Mouse (Mus musculus) E14TG2a.4 (cell line): Measurements from ENCODE around the gene Cryab.

Experiments
- H3K27me3 ChIP-seq: 2 replicates; pipeline ENCODE4 v1.6.1; 2014; ENCODE audit warnings: low read length, control low read depth; ENCODE audit not compliant: insufficient read depth
- H3K36me3 ChIP-seq: 2 replicates; pipeline ENCODE4 v1.6.1; 2014; ENCODE audit warnings: low read length, control low read depth; ENCODE audit not compliant: insufficient read depth
- H3K4me1 ChIP-seq: replicated peaks from 2 replicates; pipeline ENCODE4 v1.6.1; 2014; ENCODE audit warnings: low read depth, low read length, control low read depth
- H3K4me3 ChIP-seq: replicated peaks from 2 replicates; pipeline ENCODE4 v1.5.1; 2014; ENCODE audit warnings: mild to moderate bottlenecking, low read length
- H3K9me3 ChIP-seq: 2 replicates; pipeline ENCODE4 v1.6.1; 2014; ENCODE audit warnings: low read length, control low read depth
- CTCF ChIP-seq: conservative IDR thresholded peaks from 2 replicates; pipeline ENCODE4 v1.5.1; 2014; ENCODE audit warnings: low read length
- NANOG ChIP-seq: IDR thresholded peaks from 2 replicates; pipeline ENCODE4 v1.6.1; 2014; ENCODE audit warnings: borderline replicate concordance, low read length, mixed read lengths
- POU5F1 ChIP-seq: IDR thresholded peaks from 2 replicates; pipeline ENCODE4 v1.6.1; 2014; ENCODE audit warnings: low read length, borderline replicate concordance

The Cryab gene

DNA sequence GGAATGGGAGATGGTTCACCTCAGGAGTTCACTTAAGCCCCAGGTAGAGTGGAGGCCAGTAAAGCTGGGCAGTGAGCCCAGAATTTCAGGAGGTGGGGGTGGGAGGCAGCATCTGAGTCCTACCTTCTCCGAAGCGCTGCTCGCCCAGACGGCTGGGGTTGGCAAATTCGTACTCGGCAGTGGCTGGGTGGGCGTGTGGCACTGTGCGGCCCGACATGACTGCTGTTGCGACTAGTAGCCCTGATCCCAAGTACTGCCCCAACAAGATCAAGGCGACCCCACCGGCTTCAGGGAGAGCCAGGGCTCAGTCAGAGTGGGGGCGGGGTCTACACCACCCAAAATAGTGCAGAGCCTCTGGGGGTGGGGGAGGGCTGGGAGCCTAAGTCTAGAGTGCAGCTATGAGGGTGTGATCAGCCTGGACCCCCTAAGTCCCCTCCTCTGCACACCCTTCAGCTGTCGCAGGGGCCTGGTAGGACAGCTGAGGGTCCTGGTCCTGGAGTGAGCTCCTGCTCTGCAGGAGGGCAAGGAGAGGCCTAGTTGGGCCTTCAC, 1.0 kb downstream of the Cryab start, which contains the start of gene Hspb2:
Gene Hspb2, minus strand, starts transcription at position 301 of the 549 bp plus-strand sequence.
- TF ChIP-seq CTCF (no peak), POU5F1 (no peak), NANOG (no peak)
- Histone ChIP-seq H3K4me3 (peak within 1 kb of the TSS; percentile 71), H3K27me3 (peaks cover 48% of the 10 kb centered on the region), H3K9me3 (no peaks in the 10 kb centered on the region), H3K36me3 (no peaks in the 10 kb centered on the region), H3K4me1 (peaks cover 36% of the 10 kb centered on the region)

DNA sequence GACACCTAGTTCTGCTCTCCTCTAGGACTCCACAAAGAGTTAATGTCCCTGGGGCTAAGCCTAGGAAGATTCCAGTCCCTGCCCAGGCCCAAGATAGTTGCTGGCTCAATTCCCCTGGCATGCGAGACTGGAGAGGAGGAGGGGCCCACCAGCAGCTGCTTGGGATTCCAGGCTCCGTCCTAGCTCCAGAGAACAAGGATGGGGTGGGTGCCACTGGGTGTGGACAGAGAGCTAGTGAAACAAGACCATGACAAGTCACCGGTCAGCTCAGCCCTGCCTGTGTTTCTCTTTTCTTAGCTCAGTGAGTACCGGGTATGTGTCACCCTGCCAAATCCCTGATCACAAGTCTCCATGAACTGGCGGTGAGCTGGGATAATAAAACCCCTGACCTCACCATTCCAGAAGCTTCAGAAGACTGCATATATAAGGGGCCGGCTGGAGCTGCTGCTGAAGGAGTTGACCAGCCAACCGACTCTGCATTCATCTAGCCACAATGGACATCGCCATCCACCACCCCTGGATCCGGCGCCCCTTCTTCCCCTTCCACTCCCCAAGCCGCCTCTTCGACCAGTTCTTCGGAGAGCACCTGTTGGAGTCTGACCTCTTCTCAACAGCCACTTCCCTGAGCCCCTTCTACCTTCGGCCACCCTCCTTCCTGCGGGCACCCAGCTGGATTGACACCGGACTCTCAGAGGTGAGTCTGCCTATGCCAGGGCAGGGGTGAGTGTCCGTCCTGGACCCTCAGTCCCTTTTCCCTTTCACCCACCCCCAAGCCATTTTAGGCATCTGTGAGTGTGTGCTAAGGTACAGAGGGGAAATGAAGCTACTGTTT, 1.9 kb downstream of the Cryab start:
- H3K4me3 ChIP-seq = peak overlapping the region; percentile 27; the same call in 1 of the 2 replicates
- no peak for TF ChIP-seq NANOG
- TF ChIP-seq CTCF = no peak
- no peak for TF ChIP-seq POU5F1
- H3K4me1 ChIP-seq = peaks cover 35% of the 10 kb centered on the region
- H3K36me3 ChIP-seq = no peaks in the 10 kb centered on the region
- no peaks in the 10 kb centered on the region for H3K9me3 ChIP-seq
- peaks cover 47% of the 10 kb centered on the region for H3K27me3 ChIP-seq

DNA sequence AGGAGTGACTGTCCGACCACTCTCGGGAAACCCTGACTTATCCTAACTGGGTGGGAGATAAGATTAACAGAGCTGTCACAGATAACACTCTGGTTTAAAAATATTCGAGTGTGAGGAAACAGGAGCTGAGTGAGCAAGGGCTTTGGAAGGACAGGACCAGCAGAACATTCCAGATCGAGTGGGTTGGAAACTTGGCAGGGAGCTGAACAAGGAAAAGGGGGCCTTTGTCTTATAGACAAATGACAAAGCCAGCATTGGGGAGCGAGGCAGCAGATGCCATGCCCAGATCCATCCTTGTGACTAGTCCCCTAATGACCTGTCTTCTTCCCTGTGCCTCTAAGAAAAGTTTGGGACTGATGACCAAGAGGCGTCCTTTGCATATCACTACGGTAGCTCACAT, 2.8 kb downstream of the Cryab start:
- Histone ChIP-seq H3K27me3 (peaks cover 47% of the 10 kb centered on the region), H3K36me3 (no peaks in the 10 kb centered on the region), H3K4me3 (no peak overlapping the region), H3K4me1 (peaks cover 35% of the 10 kb centered on the region), H3K9me3 (no peaks in the 10 kb centered on the region)
- TF ChIP-seq POU5F1 (no peak), CTCF (no peak), NANOG (no peak)

DNA sequence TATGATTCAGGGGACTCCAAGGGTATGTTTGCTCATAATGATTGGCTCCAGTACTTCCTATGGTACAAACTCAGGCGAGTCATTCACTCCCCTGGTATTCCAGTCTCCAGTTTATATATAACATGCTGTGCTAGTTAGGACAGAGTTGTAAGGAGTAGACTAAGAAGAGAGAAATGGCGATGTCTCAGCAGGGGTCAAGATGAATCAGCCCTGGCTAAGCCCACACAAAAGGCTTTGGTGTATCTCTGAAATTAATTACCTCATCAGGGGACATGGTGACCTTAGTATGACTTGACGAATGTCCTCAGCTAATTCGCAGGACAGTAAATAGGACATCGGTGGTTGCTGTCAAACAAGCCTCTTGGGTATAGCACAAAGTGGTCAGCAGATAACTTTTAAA, 5.6 kb downstream of the Cryab start:
- peaks cover 23% of the 10 kb centered on the region for H3K4me1 ChIP-seq
- no peaks in the 10 kb centered on the region for H3K9me3 ChIP-seq
- no peak overlapping the region for H3K4me3 ChIP-seq
- peaks cover 27% of the 10 kb centered on the region for H3K27me3 ChIP-seq
- TF ChIP-seq NANOG (no peak), POU5F1 (no peak), CTCF (no peak)
- no peaks in the 10 kb centered on the region for H3K36me3 ChIP-seq

DNA sequence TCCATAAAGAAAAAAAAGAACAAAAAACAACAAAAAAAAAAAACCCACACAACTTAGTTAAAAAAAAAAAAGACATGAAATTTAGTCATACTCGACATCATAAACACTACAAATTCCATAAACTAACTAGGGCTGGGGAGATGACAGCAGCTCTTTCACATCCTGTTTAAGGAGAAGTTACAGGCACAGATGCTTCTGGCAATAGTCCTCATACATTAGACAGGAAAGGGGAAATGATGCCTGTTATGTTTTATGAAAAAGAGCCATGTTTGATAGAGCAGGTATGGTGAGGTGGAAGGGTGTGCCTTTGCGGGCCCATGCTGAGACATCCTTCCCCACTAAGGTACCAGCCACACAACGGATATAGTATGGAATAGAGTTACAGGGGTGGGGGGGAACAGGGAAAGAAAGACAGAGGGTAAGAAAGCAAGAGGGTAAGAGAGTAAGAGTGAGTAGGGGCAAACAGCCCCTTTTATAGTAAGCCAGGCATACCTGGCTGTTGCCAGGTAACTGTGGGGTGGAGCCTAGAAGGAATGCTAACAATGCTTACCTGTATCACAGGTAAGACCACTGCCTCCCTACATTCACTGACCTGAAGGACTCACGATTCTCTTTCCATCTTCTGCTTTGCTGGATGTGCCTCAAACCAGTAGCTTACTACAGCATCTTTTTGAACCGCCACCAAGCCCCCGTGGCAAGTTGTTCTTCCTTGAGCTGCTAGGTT, 10.6 kb downstream of the Cryab start:
- no peak for TF ChIP-seq POU5F1
- TF ChIP-seq CTCF = no peak
- TF ChIP-seq NANOG = no peak
- H3K9me3 ChIP-seq = no peaks in the 10 kb centered on the region

DNA sequence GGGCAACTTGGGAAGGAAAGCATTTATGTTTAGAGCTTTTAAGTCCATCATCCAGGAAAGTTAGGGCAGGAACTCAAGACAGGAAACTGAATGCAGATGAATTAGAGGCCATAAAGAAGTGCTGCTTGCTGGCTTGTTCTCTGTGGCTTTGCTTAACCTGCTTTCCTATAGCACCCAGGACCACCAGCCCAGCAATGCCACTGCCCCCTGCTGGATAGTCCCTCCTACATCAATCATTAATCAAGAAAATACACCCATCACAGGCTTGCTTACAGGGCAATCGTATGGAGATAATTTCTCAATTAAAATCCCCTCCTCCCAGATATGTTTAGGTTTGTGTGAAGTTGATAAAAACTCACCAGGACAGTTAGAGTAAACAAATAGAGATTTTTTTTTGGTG, 12.2 kb downstream of the Cryab start:
- TF ChIP-seq NANOG = no peak
- TF ChIP-seq POU5F1 = no peak
- H3K4me3 ChIP-seq = no peak overlapping the region
- peaks cover 10% of the 10 kb centered on the region for H3K4me1 ChIP-seq
- H3K9me3 ChIP-seq = no peaks in the 10 kb centered on the region
- no peaks in the 10 kb centered on the region for H3K36me3 ChIP-seq
- no peaks in the 10 kb centered on the region for H3K27me3 ChIP-seq

More for the DNA sequence above, 10.6 kb downstream of the Cryab start:
- no peaks in the 10 kb centered on the region for H3K36me3 ChIP-seq
- H3K4me3 ChIP-seq = no peak overlapping the region
- no peaks in the 10 kb centered on the region for H3K4me1 ChIP-seq
- no peaks in the 10 kb centered on the region for H3K27me3 ChIP-seq

DNA sequence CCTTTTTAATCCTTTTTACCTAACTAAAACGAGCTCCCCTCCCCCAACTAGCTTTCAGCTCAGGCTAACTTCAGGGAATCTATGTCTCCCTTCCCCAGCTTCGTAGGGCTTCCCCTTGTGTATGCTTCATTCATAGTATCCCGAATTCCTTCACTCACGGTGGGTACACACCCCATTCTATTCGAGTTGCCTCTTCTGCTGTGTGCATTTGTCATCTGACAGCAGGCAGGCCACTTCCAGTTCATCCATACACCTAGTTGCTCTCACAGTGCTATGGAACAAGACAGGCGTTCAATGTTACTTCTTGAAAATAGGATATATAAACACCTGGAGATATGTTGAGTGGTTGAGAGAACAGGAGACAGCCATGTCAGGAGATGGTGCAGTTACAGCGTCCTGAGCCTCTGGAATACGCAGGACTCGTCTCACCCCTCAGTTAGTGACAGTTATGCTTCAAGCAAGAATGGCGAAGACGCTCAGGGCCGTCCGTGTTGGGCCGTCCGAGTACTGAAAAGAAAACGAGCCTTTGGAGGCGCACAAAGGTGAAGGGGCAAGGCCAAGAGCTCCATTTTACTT, 16.5 kb downstream of the Cryab start:
- peaks cover 20% of the 10 kb centered on the region for H3K4me1 ChIP-seq
- H3K4me3 ChIP-seq = peak overlapping the region; percentile 89
- peaks cover 26% of the 10 kb centered on the region for H3K36me3 ChIP-seq
- no peaks in the 10 kb centered on the region for H3K27me3 ChIP-seq
- TF ChIP-seq CTCF (no peak), NANOG (no peak), POU5F1 (no peak)
- no peaks in the 10 kb centered on the region for H3K9me3 ChIP-seq
